Mouse (Mus musculus) cerebellum, adult 11 months (tissue): Measurements from ENCODE around the gene Eif4g3.

ENCODE experiments used
- DNase-seq: peaks from one replicate; pipeline ENCODE4 v3.0.0; 2022

Gene Eif4g3

GRCm38 (mm10) chr4:138168162-138168561, 175.3 kb downstream of the Eif4g3 start:
- no peak for DNase-seq

GRCm38 (mm10) chr4:138169420-138169819, 176.6 kb downstream of the Eif4g3 start:
- DNase-seq: no peak

GRCm38 (mm10) chr4:138172686-138173085, 179.9 kb downstream of the Eif4g3 start:
- no peak for DNase-seq

- no peak for DNase-seq
Measured at GRCm38 (mm10) chr4:138179391-138179790, 186.6 kb downstream of the Eif4g3 start.

- peak; percentile 15 for DNase-seq
Measured at GRCm38 (mm10) chr4:138180719-138181118, 187.9 kb downstream of the Eif4g3 start.

- no peak for DNase-seq
Measured at GRCm38 (mm10) chr4:138184056-138184455, 191.2 kb downstream of the Eif4g3 start.

GRCm38 (mm10) chr4:138184573-138184981, 191.8 kb downstream of the Eif4g3 start:
- DNase-seq: no peak

GRCm38 (mm10) chr4:138185961-138186360, 193.1 kb downstream of the Eif4g3 start:
- no peak for DNase-seq

- DNase-seq: no peak
Measured at GRCm38 (mm10) chr4:138187995-138188394, 195.2 kb downstream of the Eif4g3 start.

- no peak for DNase-seq
Measured at GRCm38 (mm10) chr4:138192561-138192960, 199.7 kb downstream of the Eif4g3 start.

GRCm38 (mm10) chr4:138200769-138201168, 207.9 kb downstream of the Eif4g3 start:
- no peak for DNase-seq

- DNase-seq: no peak
Measured at GRCm38 (mm10) chr4:138201696-138202095, 208.9 kb downstream of the Eif4g3 start.

GRCm38 (mm10) chr4:138210116-138210515, 217.3 kb downstream of the Eif4g3 start:
- no peak for DNase-seq

GRCm38 (mm10) chr4:138213861-138214260, 221.0 kb downstream of the Eif4g3 start:
- no peak for DNase-seq

- peak; percentile 36 for DNase-seq
Measured at GRCm38 (mm10) chr4:138215671-138216199, 222.9 kb downstream of the Eif4g3 start.

- DNase-seq: peak; percentile 80
Measured at GRCm38 (mm10) chr4:138216200-138216890, 223.5 kb downstream of the Eif4g3 start, which contains the start of gene Hp1bp3. Gene Hp1bp3 (plus strand): TSS chr4:138216296.

GRCm38 (mm10) chr4:138216891-138217392, 224.1 kb downstream of the Eif4g3 start:
- peak; percentile 98 for DNase-seq

- DNase-seq: peak; percentile 40
Measured at GRCm38 (mm10) chr4:138217441-138217840, 224.6 kb downstream of the Eif4g3 start.

GRCm38 (mm10) chr4:138217951-138218685, 225.3 kb downstream of the Eif4g3 start:
- DNase-seq: no peak

GRCm38 (mm10) chr4:138219331-138219730, 226.5 kb downstream of the Eif4g3 start:
- DNase-seq: no peak

GRCm38 (mm10) chr4:138220761-138221160, 227.9 kb downstream of the Eif4g3 start:
- no peak for DNase-seq

- DNase-seq: no peak
Measured at GRCm38 (mm10) chr4:138221406-138221805, 228.6 kb downstream of the Eif4g3 start.

- DNase-seq: no peak
Measured at GRCm38 (mm10) chr4:138222396-138222795, 229.6 kb downstream of the Eif4g3 start.

- DNase-seq: no peak
Measured at GRCm38 (mm10) chr4:138223623-138224022, 230.8 kb downstream of the Eif4g3 start.
